Mouse (Mus musculus): ENCODE data around the gene Chp2.

GRCm38 (mm10) chr7:122203936-122204335 is 15.4 kb upstream of the Chp2 start:
- TF ChIP-seq POLR2A (IDR thresholded peaks at IDR 0.05; ENCODE audit: control insufficient read depth, low read depth, low read length) (no peak), CTCF (IDR thresholded peaks at IDR 0.05; ENCODE audit: control insufficient read depth, insufficient read depth, insufficient replicate concordance, low read depth, low read length) (no peak)
